Mouse (Mus musculus): ENCODE data around the gene Pmf1. TPM values are rescaled to one million over a fixed set of nuclear protein-coding genes. Genes with fewer than 3 reads are reported as not detected.

Pmf1 gene
- polyA plus RNA-seq, 1 experiment from 2014 or later = 132 TPM

DNA sequence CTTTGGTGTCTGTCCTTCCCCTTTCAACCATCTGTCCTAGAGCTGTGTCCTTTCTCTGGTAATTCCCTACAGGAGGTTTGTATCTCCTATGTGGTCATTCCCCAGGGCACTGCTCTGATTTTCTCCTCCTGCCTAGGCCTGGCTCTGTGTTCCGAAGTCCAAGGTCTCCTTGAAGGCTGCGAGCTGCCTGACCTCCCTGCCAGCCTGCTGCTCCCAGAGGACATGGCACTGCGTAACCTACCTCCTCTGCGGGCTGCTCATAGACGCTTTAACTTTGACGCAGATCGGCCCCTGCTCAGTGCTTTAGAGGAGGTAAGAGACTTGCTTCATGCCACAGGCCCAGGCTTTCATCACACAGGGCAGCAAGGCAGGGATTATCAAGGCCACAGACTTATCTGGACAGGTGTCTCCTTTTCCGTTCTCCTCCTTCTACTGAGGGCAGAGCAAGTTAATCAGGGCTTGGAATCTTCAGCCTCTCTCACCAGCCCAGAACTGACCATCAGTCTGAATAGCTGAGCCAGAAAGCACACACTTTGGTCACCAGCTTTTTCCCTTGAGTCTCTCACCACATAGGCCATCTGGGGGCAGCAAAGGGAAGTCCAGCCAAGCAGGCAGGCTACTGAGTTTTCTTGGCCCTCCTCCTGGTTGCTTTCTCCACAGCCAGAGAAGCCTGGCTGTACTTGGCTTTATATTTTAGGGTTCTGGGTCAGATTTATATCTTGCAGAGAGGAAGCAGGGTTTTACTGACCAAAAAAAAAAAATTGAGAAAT lies 55.5 kb downstream of the Pmf1 start:
- Histone ChIP-seq H3K36me3 (ENCODE audit: control insufficient read depth, insufficient read depth, low read length) (peaks cover 73% of the 10 kb centered on the region), H3K9ac (ENCODE audit: low read length) (no peak overlapping the region), H3K4me3 (ENCODE audit: low read depth, low read length) (no peak overlapping the region), H3K9me3 (ENCODE audit: control insufficient read depth, low read length) (no peaks in the 10 kb centered on the region), H3K4me1 (ENCODE audit: control insufficient read depth, insufficient read depth, low read length) (no peaks in the 10 kb centered on the region), H3K27me3 (ENCODE audit: control insufficient read depth, insufficient read depth, low read length) (no peaks in the 10 kb centered on the region), H3K4me2 (no peak overlapping the region), H3K27ac (ENCODE audit: low read depth, low read length) (no peak overlapping the region)
- 94% methylated on average over 8 of the region's 8 CpGs for WGBS
- ATAC-seq (ENCODE audit: low FRiP score) (no peak), DNase-seq (ENCODE audit: low spot score, missing footprints) (no peak)

DNA sequence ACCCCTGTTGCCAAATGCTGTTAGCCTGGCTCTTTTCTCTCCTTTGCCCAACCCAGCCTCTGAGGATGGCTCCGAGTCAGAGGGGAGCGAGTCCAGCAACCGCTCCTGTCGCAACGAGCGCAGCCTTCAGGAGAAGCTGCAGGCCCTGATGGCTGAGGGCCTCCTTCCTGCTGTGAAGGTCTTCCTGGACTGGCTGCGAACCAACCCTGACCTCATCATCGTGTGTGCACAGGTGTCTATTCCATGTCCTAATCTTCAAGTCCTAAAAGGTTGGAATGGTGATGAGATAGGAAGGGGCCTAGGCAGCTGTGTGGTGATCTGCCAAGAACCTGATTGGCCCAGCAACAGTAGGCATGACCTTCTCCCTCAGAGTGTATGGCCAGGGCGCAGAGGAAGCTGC lies 57.2 kb downstream of the Pmf1 start:
- ATAC-seq (ENCODE audit: low FRiP score) = no peak
- no peak for DNase-seq (ENCODE audit: low spot score, missing footprints)
- Histone ChIP-seq H3K4me2 (no peak overlapping the region), H3K4me1 (ENCODE audit: control insufficient read depth, insufficient read depth, low read length) (no peaks in the 10 kb centered on the region), H3K9ac (ENCODE audit: low read length) (no peak overlapping the region), H3K27ac (ENCODE audit: low read depth, low read length) (no peak overlapping the region), H3K4me3 (ENCODE audit: low read depth, low read length) (no peak overlapping the region), H3K9me3 (ENCODE audit: control insufficient read depth, low read length) (no peaks in the 10 kb centered on the region), H3K27me3 (ENCODE audit: control insufficient read depth, insufficient read depth, low read length) (no peaks in the 10 kb centered on the region), H3K36me3 (ENCODE audit: control insufficient read depth, insufficient read depth, low read length) (peaks cover 64% of the 10 kb centered on the region)
- WGBS = 97% methylated on average over 9 of the region's 9 CpGs

DNA sequence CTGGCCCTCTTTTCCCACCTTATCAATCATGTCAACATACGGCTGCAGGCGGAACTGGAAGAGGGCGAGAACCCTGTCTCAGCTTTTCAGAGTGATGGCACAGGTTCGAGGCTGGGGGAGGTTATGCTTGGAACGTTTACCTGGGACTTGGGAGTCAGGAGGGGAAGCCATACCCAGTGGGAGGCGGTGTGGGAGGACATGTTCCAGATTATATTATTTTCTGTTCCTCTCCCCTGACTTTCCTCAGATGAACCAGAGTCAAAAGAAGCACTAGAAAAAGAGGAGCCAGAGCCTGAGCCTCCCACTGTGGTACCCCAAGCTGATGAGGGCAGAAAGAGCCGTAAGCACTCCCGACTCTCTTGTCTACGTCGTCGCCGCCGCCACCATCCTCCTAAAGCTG lies 59.4 kb downstream of the Pmf1 start:
- Histone ChIP-seq H3K36me3 (ENCODE audit: control insufficient read depth, insufficient read depth, low read length) (peaks cover 59% of the 10 kb centered on the region), H3K9me3 (ENCODE audit: control insufficient read depth, low read length) (no peaks in the 10 kb centered on the region)
- no peak for ATAC-seq (ENCODE audit: low FRiP score)

More for the DNA sequence above, 59.4 kb downstream of the Pmf1 start:
- Histone ChIP-seq H3K4me3 (ENCODE audit: low read depth, low read length) (no peak overlapping the region), H3K27me3 (ENCODE audit: control insufficient read depth, insufficient read depth, low read length) (no peaks in the 10 kb centered on the region), H3K27ac (ENCODE audit: low read depth, low read length) (no peak overlapping the region), H3K4me2 (no peak overlapping the region), H3K4me1 (ENCODE audit: control insufficient read depth, insufficient read depth, low read length) (no peaks in the 10 kb centered on the region), H3K9ac (ENCODE audit: low read length) (no peak overlapping the region)
- 91% methylated on average over 13 of the region's 13 CpGs for WGBS
- no peak for DNase-seq (ENCODE audit: low spot score, missing footprints)

Small RNAs within 50 kb of the gene (microRNA-seq; reads per million reads assigned to microRNA genes)
- not detected for gene Mir7011

Other genes starting within 250 kb of the Pmf1 start
- gene Rhbg, start 155.6 kb downstream of the Pmf1 start, polyA plus RNA-seq (2014; fragmentation: Nextera tagmentation; extraction: Ambion mirVana) = 0.15 TPM in 1 of 2 replicates, not detected in the other
- 0.11 TPM in 1 of 2 replicates, not detected in the other for gene Gm38392, start 123.1 kb downstream of the Pmf1 start, polyA plus RNA-seq (2014; fragmentation: Nextera tagmentation; extraction: Ambion mirVana)
- gene Tsacc, start 113.3 kb downstream of the Pmf1 start, polyA plus RNA-seq (2014; fragmentation: Nextera tagmentation; extraction: Ambion mirVana) = 7.5 and 7.9 TPM in 2 replicates
- 746 and 783 TPM in 2 replicates for gene Cct3, start 113.2 kb downstream of the Pmf1 start, polyA plus RNA-seq (2014; fragmentation: Nextera tagmentation; extraction: Ambion mirVana)
- gene Glmp, start 85.3 kb downstream of the Pmf1 start, polyA plus RNA-seq (2014; fragmentation: Nextera tagmentation; extraction: Ambion mirVana) = 70.2 and 73.7 TPM in 2 replicates
- gene Tmem79, start 74.2 kb downstream of the Pmf1 start, polyA plus RNA-seq (2014; fragmentation: Nextera tagmentation; extraction: Ambion mirVana) = 0.90 and 1.4 TPM in 2 replicates
- 45.8 and 46.8 TPM in 2 replicates for gene Smg5, start 74.1 kb downstream of the Pmf1 start, polyA plus RNA-seq (2014; fragmentation: Nextera tagmentation; extraction: Ambion mirVana)
- gene Paqr6, start 45.7 kb downstream of the Pmf1 start, polyA plus RNA-seq (2014; fragmentation: Nextera tagmentation; extraction: Ambion mirVana) = 0.15 and 0.29 TPM in 2 replicates
- 0.08 and 0.12 TPM in 2 replicates for gene Bglap3, start 37.6 kb downstream of the Pmf1 start, polyA plus RNA-seq (2014; fragmentation: Nextera tagmentation; extraction: Ambion mirVana)
- gene Bglap2, start 31.6 kb downstream of the Pmf1 start, polyA plus RNA-seq (2014; fragmentation: Nextera tagmentation; extraction: Ambion mirVana) = not detected in 2 replicates
- 0.48 TPM in 1 of 2 replicates, not detected in the other for gene Bglap, start 25.9 kb downstream of the Pmf1 start, polyA plus RNA-seq (2014; fragmentation: Nextera tagmentation; extraction: Ambion mirVana)
- 20.8 and 22.3 TPM in 2 replicates for gene Slc25a44, start 14.8 kb upstream of the Pmf1 start, polyA plus RNA-seq (2014; fragmentation: Nextera tagmentation; extraction: Ambion mirVana)
- 6.3 and 6.8 TPM in 2 replicates for gene Sema4a, start 50.9 kb upstream of the Pmf1 start, polyA plus RNA-seq (2014; fragmentation: Nextera tagmentation; extraction: Ambion mirVana)
- gene Lmna, start 99.6 kb upstream of the Pmf1 start, polyA plus RNA-seq (2014; fragmentation: Nextera tagmentation; extraction: Ambion mirVana) = 17.9 and 21.2 TPM in 2 replicates
- gene Mex3a, start 122.1 kb upstream of the Pmf1 start, polyA plus RNA-seq (2014; fragmentation: Nextera tagmentation; extraction: Ambion mirVana) = 44.5 and 45.1 TPM in 2 replicates
- gene Rab25, start 138.0 kb upstream of the Pmf1 start, polyA plus RNA-seq (2014; fragmentation: Nextera tagmentation; extraction: Ambion mirVana) = 0.25 and 0.86 TPM in 2 replicates
- gene Lamtor2, start 142.7 kb upstream of the Pmf1 start, polyA plus RNA-seq (2014; fragmentation: Nextera tagmentation; extraction: Ambion mirVana) = 87.2 and 103 TPM in 2 replicates
- gene Ubqln4, start 143.4 kb upstream of the Pmf1 start, polyA plus RNA-seq (2014; fragmentation: Nextera tagmentation; extraction: Ambion mirVana) = 72.4 and 73.0 TPM in 2 replicates
- gene Ssr2, start 165.5 kb upstream of the Pmf1 start, polyA plus RNA-seq (2014; fragmentation: Nextera tagmentation; extraction: Ambion mirVana) = 154 and 157 TPM in 2 replicates
- gene Arhgef2, start 195.6 kb upstream of the Pmf1 start, polyA plus RNA-seq (2014; fragmentation: Nextera tagmentation; extraction: Ambion mirVana) = 99.0 and 117 TPM in 2 replicates
- gene Rxfp4, start 242.8 kb upstream of the Pmf1 start, polyA plus RNA-seq (2014; fragmentation: Nextera tagmentation; extraction: Ambion mirVana) = 0.14 TPM in 1 of 2 replicates, not detected in the other